Mouse (Mus musculus) adrenal gland, adult 2 months (tissue): ENCODE data around the gene Meltf. TPM values are rescaled to one million over a fixed set of nuclear protein-coding genes. Genes with fewer than 3 reads are reported as not detected.

Experiments used
- DNase-seq: peaks from one replicate; pipeline ENCODE4 v3.0.0; 2021
- polyA plus RNA-seq: library from polyadenylated mRNA; depleted of rRNA; stranded (reverse); fragments of >200 nt; gene quantifications from 2 replicates; pipeline ENCODE4 v1.2.3, GENCODE M21; 2012
- total RNA-seq, 2 experiments: library from RNA; stranded (reverse); gene quantifications; 2 replicates each; pipeline ENCODE4 v1.2.3; 2021

Gene Meltf
- total and polyA plus RNA-seq, 3 experiments: 0.02 TPM; not detected in 2

DNA sequence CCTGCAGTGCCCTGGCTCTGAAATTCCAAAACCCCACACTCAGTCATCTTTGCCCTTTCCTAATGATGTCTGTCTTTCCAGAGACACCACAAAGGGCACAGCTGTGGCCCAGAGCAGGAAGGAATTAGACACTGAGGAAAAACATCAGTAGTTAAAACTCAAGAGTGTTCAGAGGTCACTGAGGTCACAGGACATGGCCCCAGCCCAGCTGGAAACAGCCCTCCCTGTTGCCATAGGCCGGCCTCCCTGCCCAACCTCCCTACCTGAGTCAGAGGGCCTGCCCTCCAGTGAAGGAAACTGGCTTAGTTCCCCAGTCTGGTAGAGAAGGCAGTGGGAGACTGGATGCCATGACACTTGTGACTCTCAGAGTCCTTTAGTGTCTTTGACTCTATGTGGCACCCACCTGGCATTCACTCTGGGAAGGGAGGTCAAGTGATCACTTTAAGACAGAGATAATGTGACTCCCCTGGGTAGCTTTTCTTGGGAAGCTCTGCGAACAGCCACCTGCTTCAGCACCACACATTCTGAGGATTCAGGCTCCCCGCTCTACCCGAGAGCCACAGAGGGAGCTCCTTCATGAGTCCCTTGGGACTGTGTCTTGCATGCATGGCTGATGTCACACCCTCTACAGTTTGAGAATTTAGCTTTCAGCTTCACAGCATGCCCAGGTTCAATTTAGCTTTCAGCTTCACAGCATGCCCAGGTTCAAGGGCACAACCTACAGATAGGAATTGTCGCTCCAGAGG lies 15.0 kb downstream of the Meltf start:
- DNase-seq: no peak

DNA sequence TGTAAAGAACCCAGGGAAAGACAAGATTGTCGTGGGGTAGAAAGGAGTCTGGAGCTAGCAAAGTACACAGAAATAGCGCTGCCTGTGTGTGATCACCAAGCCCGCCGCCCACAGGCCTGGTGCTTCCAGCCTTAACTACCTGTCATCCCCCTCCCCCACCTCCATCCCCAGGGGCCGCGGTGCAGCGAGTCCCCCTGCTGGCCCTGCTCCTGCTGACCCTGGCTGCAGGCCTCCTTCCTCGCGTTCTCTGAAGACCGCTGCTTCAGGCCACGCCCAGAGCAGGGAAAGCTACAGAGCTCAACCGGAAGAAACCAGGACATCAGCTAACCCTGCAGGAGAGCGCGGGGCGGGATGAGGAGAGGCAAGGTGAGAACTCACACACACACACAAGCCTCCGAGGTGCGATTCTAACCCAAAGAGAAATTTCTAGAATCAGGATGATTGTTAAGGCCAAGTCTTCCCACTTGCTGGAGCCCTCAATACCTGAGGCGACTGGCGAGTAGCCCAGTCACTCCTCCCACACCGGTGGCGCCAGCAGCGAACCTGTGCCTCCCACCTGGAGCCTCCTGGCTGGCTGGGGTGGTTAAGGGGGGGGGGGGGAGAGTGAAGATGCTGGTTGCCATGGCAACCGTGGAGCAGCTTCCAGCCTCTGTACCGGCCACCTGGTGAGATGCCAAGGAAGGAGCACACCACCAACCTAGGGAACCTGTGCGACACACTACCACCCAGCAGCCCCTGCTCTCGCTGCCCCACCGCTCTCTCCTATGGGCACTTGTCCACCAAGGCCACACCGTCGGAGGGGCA lies 18.6 kb downstream of the Meltf start:
- no peak for DNase-seq

DNA sequence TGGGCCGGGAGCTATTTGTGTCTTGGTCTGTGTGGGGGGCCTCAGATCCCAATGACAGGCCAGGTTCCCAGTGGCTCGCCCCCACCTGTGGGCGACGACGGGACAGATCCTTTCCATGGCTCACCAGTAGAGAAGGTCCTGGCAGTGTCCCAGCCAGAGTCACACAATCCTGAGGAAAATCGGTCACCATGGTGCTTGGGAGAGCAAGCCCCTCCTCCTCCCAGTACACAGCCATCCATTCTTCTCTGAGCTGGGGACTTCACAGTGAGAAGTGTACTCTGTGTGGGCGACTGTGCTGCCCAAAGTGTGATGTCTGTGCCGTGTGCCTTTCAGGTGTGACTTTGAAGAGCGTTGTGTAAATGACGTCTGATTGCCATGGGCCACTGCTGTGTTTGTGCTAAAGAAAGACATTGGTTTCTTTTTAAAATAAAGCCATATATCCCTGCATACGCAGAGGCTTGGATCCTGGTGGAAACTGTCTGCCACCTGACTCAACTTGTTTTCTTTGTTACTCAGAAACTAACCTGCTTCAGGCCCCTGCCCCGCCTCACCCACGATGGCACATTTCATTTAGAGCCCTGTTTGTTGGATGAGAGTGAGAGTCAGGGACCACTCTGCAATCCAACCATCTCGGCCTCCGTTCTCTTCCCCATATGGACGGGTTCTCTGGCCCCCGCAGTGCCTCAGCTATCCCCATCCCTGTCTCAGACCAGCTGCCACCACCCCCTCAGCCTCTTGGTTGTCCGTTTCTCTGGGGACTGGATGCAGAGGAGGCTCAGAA lies 20.1 kb downstream of the Meltf start:
- no peak for DNase-seq

DNA sequence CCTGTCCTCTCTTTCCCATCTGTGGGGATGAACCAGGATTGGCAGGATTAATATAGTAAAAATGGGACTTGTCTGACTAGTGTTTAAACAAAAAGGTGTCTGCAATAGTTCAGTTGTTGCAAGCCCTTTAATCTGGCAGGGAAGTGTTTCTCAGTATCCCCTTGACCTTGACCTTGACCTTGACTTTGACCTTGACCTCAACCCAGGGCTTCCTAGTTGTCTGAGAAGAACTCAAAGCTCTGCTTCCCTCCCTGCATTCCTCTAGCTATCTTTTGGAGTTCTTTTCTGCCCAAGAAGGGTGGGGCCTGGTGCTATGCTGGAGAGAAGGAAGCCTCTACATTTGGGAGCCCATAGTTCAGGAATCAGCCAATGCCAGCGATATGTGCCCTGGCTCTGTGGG lies 23.3 kb downstream of the Meltf start:
- no peak for DNase-seq

DNA sequence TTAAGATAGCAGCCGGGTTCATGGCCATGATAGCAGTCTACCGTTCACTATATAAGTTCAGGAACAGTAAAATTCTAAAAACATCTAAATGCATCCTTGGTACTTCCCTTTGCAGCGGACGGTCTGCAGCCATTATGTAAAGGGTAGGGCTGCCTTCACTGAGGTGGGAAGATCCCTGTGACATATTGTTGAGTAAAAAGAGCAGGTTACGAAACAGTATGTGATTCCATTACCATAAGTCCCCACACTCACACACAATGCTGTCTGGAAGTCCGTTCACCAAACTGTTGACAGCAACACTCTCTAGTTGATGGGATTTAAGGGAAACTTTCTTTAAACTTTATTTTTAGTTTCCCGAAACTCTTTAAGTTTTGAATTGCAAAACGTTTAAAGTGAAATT lies 24.6 kb downstream of the Meltf start:
- no peak for DNase-seq

DNA sequence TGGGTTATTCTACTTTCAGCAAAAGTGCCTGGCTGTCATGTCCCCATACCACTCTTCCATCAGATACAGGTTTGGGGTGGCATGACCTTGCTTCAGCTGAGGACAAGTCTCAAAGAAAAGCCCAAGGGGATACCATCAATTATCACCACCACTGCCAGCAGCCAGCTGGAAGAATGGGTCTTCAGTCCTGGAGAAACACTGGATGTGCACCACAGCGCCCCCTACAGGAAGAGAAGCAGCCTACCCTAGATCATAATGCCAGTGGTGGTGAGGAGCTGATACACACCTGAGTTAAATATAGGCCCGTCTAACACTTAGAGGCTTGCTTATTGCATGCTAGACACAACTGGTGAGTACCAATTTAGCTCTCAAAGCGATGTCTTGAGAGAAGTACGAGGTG lies 26.7 kb downstream of the Meltf start:
- DNase-seq: no peak

DNA sequence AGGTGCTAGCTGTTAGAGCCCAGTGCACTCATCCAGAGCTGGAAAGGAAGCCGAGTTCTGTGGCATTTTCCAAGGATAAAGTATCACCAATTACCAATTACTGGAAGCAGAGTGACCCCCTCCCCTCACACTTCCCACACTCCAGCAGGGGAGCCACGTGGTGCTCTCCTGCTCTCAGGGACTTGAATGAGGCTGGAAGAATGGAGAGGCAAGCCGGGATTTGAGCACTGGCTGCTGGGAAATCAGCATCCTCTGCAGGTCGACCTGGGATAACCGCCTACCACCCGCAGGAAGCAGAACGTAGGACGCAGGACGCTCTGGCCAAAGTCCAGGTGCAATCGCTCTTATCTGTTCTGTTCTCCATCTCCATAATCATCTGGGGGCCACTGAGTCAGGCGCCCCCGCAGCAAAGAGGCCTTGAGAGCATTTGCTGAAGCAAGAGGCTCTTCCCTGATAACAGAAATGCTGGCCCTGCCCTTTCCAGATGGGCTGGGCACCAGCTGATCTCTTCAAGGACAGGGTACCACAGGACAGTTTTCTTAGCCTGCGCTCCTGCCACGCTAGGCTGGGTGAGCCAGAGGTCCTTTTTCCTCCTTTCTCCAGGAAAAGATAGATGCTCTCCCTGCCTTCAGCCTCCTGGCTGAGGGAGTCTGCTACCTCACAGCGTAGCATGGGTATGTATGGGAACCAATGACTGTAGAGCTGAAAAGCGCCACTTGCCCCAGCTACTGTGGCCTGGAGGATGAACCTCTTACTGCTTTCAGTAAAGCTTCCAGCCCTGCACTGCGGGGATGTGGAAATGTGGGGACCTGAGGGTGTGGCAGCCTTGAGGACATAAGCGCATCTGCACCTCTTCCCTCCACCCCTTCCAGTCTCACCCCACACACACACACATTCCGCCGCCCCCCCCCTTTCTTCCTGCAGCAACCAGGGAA lies 27.5 kb downstream of the Meltf start:
- peak; percentile 49 for DNase-seq

DNA sequence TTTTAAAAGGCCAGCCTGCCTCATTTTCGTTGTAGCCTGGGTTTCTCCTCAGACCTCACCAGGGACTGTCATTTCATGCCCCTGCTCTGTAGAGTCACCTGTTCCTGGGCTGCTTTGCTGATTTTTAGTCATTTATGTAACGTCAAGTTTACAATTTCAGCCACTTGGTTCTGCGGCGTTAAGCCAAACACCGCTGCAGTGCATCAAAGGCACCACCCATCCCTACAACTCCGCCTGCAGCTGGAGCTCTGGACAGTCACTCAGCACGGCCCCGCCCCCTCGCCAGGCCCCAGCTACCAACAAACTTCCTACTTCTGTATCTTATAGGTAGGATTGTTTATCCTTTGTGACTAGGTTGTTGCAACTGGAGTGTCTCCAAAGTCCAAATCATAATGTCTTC lies 28.3 kb downstream of the Meltf start:
- DNase-seq: peak; percentile 65

DNA sequence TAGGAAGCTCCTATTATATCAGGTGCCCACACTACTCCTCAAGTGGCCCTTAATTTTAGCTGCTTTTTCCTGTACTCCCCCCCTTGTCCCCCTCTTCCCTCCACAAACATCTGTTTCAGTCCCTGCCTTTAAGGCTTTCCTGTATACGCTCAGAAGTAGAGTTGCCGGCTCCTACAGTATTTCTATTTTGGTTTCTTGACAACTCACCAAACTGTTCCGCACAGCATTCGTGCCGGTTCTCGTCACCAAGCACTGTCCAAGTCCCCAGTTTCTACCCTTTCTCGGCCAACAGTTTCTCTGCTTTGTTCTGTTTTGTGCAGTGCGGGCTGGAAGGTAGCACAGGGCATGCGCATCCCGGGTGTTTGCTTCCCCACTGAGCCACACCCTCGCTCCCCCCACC lies 30.3 kb downstream of the Meltf start:
- no peak for DNase-seq

DNA sequence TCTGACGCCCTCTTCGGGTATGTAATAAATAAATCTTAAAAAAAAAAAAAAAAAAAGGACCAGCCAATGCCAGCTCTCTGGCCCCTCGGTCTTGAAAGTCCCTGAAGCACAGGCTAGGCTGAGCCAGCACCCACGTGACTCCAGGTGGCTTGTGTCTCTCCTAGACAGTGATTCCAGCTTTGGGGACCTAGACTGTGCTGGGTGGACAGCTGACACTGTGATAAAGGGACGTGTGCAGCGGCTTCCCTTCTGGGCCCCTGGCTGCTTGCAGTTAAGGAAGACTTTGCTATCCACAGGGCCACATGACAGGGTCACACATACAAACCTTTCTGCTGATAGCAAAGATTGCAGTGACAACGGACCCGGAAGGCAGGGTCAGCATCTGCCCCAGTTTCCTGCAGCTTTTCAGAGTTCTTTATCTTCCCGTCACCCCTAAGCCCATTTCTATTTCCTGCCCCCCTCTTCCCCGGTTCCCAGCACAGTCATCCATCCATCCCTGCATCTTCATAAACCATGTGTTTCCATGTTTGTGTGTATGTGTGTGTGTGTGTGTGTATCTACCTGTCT lies 31.8 kb downstream of the Meltf start:
- no peak for DNase-seq

DNA sequence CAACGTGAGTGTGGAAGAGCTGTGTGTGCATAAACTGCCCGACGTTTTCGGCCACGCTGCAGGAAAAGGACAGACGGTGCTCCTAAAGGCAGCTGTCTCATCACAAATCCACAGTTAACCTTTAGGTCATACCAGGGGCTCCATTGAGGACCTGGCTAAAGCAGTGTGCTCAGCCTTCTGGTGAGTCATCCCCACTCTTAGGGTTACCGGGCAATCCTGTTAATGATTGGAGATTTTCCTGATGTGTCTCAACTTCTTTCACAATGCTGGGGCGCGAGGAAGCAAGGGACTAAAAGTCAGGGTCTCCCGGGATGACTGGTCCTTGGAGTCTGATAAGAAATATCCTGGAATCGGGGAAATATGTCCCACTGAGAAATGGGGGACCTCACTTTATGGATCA lies 39.2 kb downstream of the Meltf start:
- DNase-seq: peak; percentile 41

DNA sequence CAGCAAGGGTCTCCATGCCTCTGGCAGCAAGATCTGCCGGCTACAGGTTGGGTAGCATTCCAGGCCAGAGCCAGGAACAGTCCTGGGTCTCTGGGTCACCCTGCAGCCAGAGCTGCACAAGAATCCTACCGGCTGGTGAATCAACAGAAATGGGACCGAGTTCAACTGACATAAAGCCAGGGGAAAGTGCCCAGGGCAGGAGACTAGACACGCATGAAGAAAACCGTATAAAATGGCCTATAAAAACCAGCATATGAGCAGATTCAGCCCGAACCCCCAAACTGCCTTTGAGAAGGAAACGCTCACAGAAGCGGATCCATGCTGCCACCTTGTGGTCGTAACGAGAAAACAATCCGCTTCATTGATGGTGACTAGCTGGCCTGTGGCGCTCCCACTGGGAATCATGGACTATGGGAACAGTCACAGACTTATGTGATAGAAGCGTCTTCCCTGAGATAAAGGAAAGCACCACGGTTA lies 39.7 kb downstream of the Meltf start:
- DNase-seq: peak; percentile 75

DNA sequence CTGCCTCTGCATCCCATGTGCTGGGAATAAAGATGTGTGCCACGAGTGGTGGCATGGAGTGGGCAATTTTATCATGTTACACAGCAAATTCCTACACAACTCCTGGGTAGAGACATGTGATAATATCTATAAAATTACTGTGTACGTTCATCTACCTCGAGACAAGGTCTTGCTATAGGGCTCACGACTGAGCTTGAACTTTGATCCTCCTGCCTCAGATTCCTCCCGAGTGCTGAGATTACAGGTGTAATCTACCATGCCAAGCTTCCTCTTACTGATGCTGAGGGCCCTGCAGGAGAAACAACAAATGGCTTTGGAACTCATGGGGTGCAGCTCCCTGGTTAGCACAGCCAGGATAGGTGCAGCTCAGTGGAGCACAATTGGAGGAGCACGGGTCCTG lies 45.8 kb downstream of the Meltf start:
- no peak for DNase-seq

DNA sequence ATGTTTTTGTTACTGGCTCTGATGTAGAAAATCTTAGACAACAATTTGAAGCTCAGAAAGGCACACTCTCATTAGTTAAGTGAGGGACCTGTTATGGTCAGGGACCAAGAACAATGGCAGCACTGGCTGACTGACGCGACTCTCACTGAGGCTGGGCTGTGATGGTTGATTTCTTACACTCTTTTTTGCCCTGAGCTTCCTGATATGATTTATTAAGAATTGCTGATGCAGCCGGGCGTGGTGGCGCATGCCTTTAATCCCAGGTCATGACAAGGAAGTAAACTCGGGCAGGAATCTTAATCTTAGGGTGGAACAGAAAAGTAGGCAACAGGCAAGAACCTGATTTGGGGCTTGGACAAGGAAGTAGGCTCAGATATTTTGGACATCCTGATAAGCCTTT lies 47.5 kb downstream of the Meltf start:
- no peak for DNase-seq

DNA sequence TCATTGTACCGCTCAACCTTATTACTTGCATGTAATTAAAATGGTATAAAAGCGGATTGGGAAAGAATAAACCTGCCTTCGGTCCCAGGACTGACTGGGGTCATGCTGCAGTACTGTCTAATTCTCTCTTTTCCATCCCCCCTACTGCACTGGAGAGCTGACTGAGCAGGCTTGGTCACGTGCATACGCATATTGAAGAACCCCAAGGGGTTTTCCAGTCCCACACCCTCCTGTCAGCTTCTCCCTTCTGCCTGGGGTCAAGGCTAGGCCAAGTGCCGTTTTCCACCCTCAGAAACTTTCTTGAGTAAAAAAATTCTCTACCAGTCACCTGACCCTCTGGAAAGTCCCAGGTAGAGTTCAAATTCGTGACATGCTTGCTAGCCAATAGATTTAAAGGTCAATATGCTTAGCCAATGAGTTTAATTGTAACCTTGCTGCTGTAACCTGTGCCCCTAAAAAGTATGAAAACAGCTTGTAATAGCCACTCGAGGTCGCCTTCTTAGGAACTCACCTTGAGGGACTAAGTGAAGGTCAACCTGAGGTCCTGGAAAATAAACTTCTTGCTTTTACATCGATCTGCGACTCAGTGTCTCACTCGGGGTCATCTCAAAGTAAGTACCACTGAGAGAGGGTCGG lies 48.1 kb downstream of the Meltf start:
- DNase-seq: no peak

DNA sequence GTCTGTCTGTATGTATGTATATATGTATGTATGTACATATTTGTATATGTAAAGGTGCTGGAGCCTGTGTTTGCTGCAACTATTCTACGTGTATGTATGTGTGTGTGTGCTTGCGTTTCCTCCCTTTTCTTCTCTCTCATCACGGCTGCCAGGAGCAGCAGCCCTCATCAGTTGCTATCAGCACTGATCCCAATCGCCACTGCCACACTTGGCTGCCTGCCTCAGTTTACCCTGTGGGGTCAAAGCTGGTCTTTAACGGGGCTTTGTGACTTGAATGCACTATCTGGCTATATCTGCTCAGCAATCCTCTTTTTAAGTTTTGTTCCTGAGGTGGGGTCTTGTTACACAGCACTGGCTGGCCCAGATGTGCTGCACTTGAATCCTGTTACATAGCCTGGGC lies 48.8 kb downstream of the Meltf start:
- no peak for DNase-seq

DNA sequence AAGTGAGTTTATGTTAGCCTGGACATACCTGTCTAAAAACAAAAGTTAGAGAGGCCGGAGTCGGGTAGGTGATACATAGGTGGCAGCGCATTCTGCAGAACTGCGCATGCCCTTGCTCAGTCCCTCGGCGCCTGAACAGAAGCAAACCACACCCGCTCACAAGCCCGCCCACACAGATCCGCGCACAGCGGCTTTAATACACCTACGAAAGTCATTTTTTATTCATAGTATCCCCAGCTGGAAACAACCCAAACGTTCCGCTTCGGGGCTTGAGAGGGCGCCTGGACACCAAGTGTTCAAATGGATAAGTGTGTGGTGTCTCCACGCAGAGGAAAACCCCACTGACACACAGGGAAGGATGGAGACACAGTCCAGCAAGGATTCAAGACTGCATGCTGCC lies 52.7 kb downstream of the Meltf start:
- no peak for DNase-seq

DNA sequence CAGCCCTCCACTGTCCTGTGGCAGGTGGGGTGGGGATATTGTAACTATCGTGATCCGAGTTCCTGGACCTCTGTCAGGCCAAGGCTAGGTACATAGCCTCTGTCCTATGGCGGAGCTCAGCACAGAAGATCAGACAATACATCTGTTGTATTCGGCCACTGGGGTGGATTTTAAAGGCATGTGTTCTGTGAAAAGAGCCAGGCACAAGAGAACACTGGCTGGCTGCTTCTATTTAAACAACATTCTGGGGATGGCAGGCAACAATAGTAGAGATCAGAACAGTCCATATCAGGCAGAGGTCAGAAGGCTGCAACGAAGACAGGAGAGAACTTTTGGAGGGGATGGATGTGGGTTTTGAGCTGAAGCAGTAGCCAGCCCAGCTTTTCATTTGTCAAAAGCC lies 53.6 kb downstream of the Meltf start:
- no peak for DNase-seq

DNA sequence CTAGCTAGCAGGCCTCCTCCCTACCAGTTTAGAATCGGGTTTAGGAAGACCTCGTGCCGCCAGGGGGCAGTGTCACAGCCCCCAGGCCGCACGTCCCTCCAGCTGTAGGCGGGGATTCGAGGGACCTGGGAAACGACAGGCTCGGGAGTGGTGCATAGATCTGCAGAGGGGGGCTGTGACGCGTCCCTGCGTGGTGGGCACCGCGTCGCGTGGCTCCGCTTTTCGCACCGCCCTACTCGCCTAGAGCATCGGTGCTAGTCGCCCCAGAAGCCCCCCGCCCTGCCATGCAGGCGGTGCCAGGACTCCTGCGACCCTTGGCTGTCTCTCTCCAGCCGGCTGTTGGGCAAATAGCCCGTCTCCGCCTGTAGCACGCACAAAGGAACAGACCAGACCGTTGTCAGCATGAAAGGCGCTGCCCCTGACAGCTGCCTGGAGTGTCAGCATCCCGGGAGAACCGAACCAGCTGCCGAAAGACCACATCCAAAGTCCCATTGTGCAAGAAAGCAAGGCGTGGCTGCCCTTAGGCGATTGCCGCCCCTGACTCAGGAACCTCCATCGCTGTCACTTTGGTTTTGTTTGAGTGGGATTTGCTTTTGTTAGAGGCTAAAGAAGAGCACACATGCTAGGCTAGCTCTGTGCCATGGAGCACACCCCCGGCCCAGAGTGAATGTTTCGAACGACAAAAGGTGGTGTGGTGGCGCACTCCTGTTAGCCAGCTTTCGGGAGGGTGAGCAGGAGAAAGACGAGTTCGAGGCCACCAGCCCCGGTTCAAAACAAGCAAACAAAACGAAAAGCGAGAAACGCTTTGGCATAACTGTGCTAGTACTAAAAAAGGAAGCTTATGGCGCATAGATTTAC lies 54.5 kb downstream of the Meltf start:
- DNase-seq: peak; percentile 89
